Mouse (Mus musculus): ENCODE data around the gene Cnn2.

Cnn2 gene

DNA sequence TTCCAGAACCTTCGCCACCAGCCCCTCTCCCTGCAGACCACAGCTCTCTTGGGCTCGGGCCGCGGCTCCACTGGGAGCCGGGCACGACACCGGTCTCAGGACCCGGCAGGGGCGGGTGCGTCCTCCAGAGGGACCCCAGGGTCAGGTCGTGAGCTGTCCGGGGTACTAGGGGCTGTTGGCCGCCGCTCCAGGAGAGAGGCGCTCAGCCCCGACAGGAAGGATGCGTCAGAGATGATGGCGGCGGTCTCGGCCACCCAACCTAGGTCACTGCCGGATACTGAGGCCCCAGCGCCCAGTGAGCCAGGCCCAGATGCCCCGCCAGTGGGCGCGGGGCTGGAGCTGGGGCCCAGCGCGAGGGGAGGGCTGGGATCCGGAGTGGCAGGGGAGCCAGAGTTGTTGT lies 11.1 kb upstream of the Cnn2 start:
- peaks cover 17% of the 10 kb centered on the region for H3K36me3 ChIP-seq (ENCODE audit: control insufficient read depth, insufficient read depth, low read length, poor library complexity, severe bottlenecking)
- DNase-seq (ENCODE audit: low read depth, low spot score) = no peak
- H3K27me3 ChIP-seq (ENCODE audit: control insufficient read depth, insufficient read depth, low read length, poor library complexity, severe bottlenecking) = no peaks in the 10 kb centered on the region

DNA sequence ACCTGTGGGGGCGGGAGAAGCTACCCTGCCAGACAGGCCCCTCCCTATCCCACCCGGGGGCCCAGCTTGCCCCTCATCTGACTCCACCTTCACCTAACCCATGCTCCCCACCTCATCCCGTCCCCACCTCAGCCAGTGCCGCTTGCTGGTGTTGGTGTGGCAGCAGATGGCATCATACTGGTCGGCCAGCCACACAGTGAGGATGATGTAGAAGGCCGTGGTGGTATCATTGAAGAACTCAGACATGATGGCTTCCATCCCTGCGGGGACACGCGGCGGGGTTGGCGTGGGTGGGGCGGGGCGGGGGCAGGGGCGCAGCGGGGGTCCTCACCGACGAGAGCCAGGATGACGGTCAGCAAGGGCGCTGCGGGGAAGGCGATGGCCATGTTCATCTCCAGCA lies 10.3 kb upstream of the Cnn2 start:
- DNase-seq (ENCODE audit: low read depth, low spot score) = no peak
- Histone ChIP-seq H3K36me3 (ENCODE audit: control insufficient read depth, insufficient read depth, low read length, poor library complexity, severe bottlenecking) (peaks cover 17% of the 10 kb centered on the region), H3K27me3 (ENCODE audit: control insufficient read depth, insufficient read depth, low read length, poor library complexity, severe bottlenecking) (no peaks in the 10 kb centered on the region)

- H3K36me3 ChIP-seq (ENCODE audit: control insufficient read depth, insufficient read depth, low read length, poor library complexity, severe bottlenecking) = peaks cover 17% of the 10 kb centered on the region
- no peak for DNase-seq (ENCODE audit: low read depth, low spot score)
- no peaks in the 10 kb centered on the region for H3K27me3 ChIP-seq (ENCODE audit: control insufficient read depth, insufficient read depth, low read length, poor library complexity, severe bottlenecking)
Measured at GRCm38 (mm10) chr10:79979401-79980155, 8.8 kb upstream of the Cnn2 start.

DNA sequence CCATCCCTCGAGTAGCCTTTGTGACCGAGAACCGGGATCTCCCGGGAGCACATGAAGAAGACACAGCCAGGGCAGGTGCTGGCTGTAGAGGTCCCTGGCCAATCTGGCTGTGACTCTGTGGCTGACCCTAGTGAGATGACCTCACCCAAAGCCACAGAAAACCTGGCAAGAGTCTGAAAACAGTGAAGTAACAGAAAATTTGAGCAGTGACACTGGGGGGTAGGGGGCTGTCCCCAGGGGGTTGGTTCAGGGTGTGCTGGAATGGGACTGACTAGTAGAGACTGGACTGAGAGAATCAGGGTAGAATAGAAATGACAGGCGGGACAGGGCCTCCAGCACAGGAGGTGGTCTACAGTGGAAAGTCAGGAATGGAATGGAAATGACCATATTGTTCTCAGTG lies 5.2 kb upstream of the Cnn2 start:
- DNase-seq (ENCODE audit: low read depth, low spot score) = no peak
- H3K36me3 ChIP-seq (ENCODE audit: control insufficient read depth, insufficient read depth, low read length, poor library complexity, severe bottlenecking) = peaks cover under 1% of the 10 kb centered on the region
- H3K27me3 ChIP-seq (ENCODE audit: control insufficient read depth, insufficient read depth, low read length, poor library complexity, severe bottlenecking) = no peaks in the 10 kb centered on the region

GRCm38 (mm10) chr10:79983670-79984069 lies 4.7 kb upstream of the Cnn2 start:
- peak; percentile 83 for DNase-seq (ENCODE audit: low read depth, low spot score)
- Histone ChIP-seq H3K27me3 (ENCODE audit: control insufficient read depth, insufficient read depth, low read length, poor library complexity, severe bottlenecking) (no peaks in the 10 kb centered on the region), H3K36me3 (ENCODE audit: control insufficient read depth, insufficient read depth, low read length, poor library complexity, severe bottlenecking) (no peaks in the 10 kb centered on the region; the same call in 1 of the 2 replicates)

- H3K36me3 ChIP-seq (ENCODE audit: control insufficient read depth, insufficient read depth, low read length, poor library complexity, severe bottlenecking) = no peaks in the 10 kb centered on the region
- no peaks in the 10 kb centered on the region for H3K27me3 ChIP-seq (ENCODE audit: control insufficient read depth, insufficient read depth, low read length, poor library complexity, severe bottlenecking)
- DNase-seq (ENCODE audit: low read depth, low spot score) = peak; percentile 94
Measured at GRCm38 (mm10) chr10:79984195-79984816, 4.1 kb upstream of the Cnn2 start, which contains the start of gene Tmem259. Gene Tmem259, minus strand, starts transcription at chr10:79984330.

DNA sequence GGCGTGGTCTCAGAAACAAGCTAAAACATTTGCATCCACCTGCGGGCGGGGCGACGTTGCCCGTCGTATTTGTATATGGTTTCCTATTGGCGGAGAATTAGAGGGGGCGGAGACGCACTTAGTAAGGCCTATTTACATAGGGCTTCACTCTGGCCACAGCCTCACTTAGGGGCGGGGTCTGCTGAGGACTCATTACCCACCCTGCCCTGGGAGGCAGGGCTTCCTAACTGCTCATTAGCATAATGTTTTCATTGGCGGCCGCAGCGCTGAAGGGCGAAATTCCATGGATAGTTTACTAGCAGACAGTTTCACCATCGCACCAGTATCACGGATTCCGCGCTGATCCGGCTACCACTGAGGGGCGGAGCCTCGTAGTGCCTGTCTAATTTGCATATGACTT lies 3.5 kb upstream of the Cnn2 start:
- peak; percentile 99 for DNase-seq (ENCODE audit: low read depth, low spot score)
- H3K36me3 ChIP-seq (ENCODE audit: control insufficient read depth, insufficient read depth, low read length, poor library complexity, severe bottlenecking) = no peaks in the 10 kb centered on the region
- H3K27me3 ChIP-seq (ENCODE audit: control insufficient read depth, insufficient read depth, low read length, poor library complexity, severe bottlenecking) = no peaks in the 10 kb centered on the region

GRCm38 (mm10) chr10:79985334-79986231 lies 2.8 kb upstream of the Cnn2 start:
- Histone ChIP-seq H3K27me3 (ENCODE audit: control insufficient read depth, insufficient read depth, low read length, poor library complexity, severe bottlenecking) (no peaks in the 10 kb centered on the region), H3K36me3 (ENCODE audit: control insufficient read depth, insufficient read depth, low read length, poor library complexity, severe bottlenecking) (no peaks in the 10 kb centered on the region)
- DNase-seq (ENCODE audit: low read depth, low spot score) = peak; percentile 78

DNA sequence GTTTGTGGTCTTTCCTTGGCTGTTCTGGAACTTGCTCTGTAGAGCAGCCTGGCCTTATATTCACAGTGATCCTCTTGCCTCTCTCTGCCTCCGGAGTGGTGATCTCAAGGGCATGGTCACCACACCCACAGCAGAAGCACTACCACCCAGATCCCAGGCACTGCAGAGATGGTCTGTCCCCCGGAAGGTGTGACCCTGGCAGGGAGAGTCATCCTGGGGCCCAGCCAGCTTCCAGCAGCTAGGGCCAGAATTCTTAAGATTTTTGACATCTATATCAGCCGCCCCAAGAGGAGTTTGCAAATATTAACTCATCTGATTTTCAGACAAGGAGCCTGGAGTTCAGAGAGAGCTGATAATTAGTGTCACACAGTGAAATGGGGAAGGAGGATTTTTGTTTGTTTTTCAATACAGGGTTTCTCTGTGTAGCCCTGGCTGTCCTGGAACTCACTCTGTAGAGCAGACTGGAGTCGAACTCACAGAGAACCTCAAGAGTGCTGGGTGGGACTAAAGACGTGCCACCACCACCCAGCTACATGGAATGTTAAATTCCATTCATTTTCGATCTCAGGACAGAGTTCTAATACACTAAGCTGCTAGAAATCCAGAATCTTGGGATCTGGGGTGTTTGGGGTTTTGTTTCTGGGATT lies 2.0 kb upstream of the Cnn2 start:
- Histone ChIP-seq H3K27me3 (ENCODE audit: control insufficient read depth, insufficient read depth, low read length, poor library complexity, severe bottlenecking) (no peaks in the 10 kb centered on the region), H3K36me3 (ENCODE audit: control insufficient read depth, insufficient read depth, low read length, poor library complexity, severe bottlenecking) (peaks cover 3% of the 10 kb centered on the region; the same call in 1 of the 2 replicates)
- no peak for DNase-seq (ENCODE audit: low read depth, low spot score)

- DNase-seq (ENCODE audit: low read depth, low spot score) = peak; percentile 97
- H3K36me3 ChIP-seq (ENCODE audit: control insufficient read depth, insufficient read depth, low read length, poor library complexity, severe bottlenecking) = peaks cover 7% of the 10 kb centered on the region; the same call in 1 of the 2 replicates
- no peaks in the 10 kb centered on the region for H3K27me3 ChIP-seq (ENCODE audit: control insufficient read depth, insufficient read depth, low read length, poor library complexity, severe bottlenecking)
Measured at GRCm38 (mm10) chr10:79986963-79987362, 1.4 kb upstream of the Cnn2 start.

GRCm38 (mm10) chr10:79987771-79988505 lies 446 bp upstream of the Cnn2 start:
- H3K27me3 ChIP-seq (ENCODE audit: control insufficient read depth, insufficient read depth, low read length, poor library complexity, severe bottlenecking) = no peaks in the 10 kb centered on the region
- no peak for DNase-seq (ENCODE audit: low read depth, low spot score)
- H3K36me3 ChIP-seq (ENCODE audit: control insufficient read depth, insufficient read depth, low read length, poor library complexity, severe bottlenecking) = peaks cover 13% of the 10 kb centered on the region

DNA sequence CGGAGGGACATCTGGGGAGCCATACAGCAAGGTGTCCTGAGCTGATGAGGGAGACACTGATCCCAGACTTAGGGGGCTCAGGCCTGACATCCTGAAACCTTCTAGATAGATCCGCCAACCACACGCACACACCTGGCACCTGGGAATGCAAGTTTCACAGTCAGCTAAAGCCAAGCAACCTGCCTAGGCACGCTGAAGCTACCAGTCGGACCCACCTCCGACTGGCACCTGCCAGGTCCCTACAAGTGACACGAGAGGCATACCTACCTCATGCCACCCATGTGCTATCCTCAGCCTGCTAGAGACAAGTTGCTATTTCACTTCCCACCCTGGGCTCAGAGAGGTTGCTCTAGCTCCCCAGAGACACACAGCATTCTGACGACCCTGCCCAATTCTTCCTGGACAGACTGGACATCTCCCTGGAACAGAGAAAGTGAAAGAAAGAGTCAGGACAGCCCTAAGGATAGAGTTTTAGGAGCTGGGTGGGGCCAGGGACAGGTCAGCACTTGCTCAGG lies 945 bp downstream of the Cnn2 start:
- Histone ChIP-seq H3K27me3 (ENCODE audit: control insufficient read depth, insufficient read depth, low read length, poor library complexity, severe bottlenecking) (no peaks in the 10 kb centered on the region), H3K36me3 (ENCODE audit: control insufficient read depth, insufficient read depth, low read length, poor library complexity, severe bottlenecking) (peaks cover 16% of the 10 kb centered on the region)
- DNase-seq (ENCODE audit: low read depth, low spot score) = no peak

DNA sequence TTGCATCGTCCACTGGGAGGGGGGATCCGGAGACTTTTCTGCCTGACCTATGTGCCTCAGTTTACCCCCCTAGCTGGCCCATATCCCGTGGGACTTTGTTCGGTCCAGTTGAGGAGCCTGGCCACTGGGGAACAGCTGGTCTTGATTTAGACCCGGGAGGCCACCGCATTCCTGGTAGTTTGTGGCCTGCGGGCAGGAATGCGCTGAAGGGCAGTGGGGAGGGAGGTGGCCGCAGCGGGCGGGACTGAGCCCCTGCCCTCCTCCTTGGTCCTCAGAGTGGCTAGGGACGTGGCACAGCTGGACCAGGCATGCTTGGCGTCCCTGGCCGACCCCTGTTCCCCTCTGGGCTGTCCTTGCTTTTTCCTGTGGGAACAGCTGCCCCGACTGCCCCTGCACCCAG lies 1.5 kb downstream of the Cnn2 start:
- Histone ChIP-seq H3K36me3 (ENCODE audit: control insufficient read depth, insufficient read depth, low read length, poor library complexity, severe bottlenecking) (peaks cover 16% of the 10 kb centered on the region), H3K27me3 (ENCODE audit: control insufficient read depth, insufficient read depth, low read length, poor library complexity, severe bottlenecking) (no peaks in the 10 kb centered on the region)
- DNase-seq (ENCODE audit: low read depth, low spot score) = no peak

- no peak for DNase-seq (ENCODE audit: low read depth, low spot score)
- H3K27me3 ChIP-seq (ENCODE audit: control insufficient read depth, insufficient read depth, low read length, poor library complexity, severe bottlenecking) = no peaks in the 10 kb centered on the region
- peaks cover 16% of the 10 kb centered on the region for H3K36me3 ChIP-seq (ENCODE audit: control insufficient read depth, insufficient read depth, low read length, poor library complexity, severe bottlenecking)
Measured at GRCm38 (mm10) chr10:79991099-79991498, 2.7 kb downstream of the Cnn2 start.
